Mouse (Mus musculus) CH12.LX (cell line): Measurements from ENCODE around the gene Olfr666. TPM values are rescaled to one million over a fixed set of nuclear protein-coding genes. Genes with fewer than 3 reads are reported as not detected.
"Not testable (repeated sequence)": the region's sequence is repeated elsewhere in the genome, so short reads cannot be mapped to it uniquely, and the experiment has no call there.

ENCODE experiments used
- DNase-seq: peaks from one replicate; pipeline ENCODE4 v3.0.0-alpha.2; 2013; ENCODE audit errors: extremely low read depth
- H3K27ac ChIP-seq: 2 replicates; pipeline ENCODE4 v1.5.1; 2012; ENCODE audit warnings: low read depth, mild to moderate bottlenecking, control low read depth, moderate library complexity; ENCODE audit not compliant: insufficient read depth
- H3K27me3 ChIP-seq: replicated peaks from 2 replicates; pipeline ENCODE3; 2012; ENCODE audit warnings: inconsistent platforms
- H3K36me3 ChIP-seq, 2 experiments: replicated peaks in 1 of 2; 2 replicates each; pipeline versions ENCODE3 to v1.6.1; 2012; ENCODE audit warnings: inconsistent platforms in 1 of 2, low read length in 1 of 2, mild to moderate bottlenecking in 1 of 2, mixed read lengths in 1 of 2, moderate library complexity in 1 of 2; ENCODE audit not compliant: control insufficient read depth in 1 of 2, insufficient read depth in 1 of 2
- H3K4me1 ChIP-seq, 2 experiments: 2 replicates each; pipeline ENCODE4 v1.6.1; 2012; ENCODE audit warnings: inconsistent platforms in 1 of 2, moderate library complexity in 1 of 2; ENCODE audit not compliant: insufficient read depth in 2 of 2, control insufficient read depth in 1 of 2
- H3K4me2 ChIP-seq: 2 replicates; pipeline ENCODE4 v1.6.1; 2012; ENCODE audit warnings: low read depth, mild to moderate bottlenecking, control low read depth; ENCODE audit not compliant: poor library complexity, insufficient read depth, severe bottlenecking
- H3K4me3 ChIP-seq, 3 experiments: fragments of 150-350 bp in 1 of 3; sonication (generic) in 1 of 3; replicated peaks in 1 of 3; 2 replicates each; pipeline versions ENCODE3 to v1.5.1; 2011 to 2012; ENCODE audit warnings: low read depth in 2 of 3, low read length in 2 of 3, mild to moderate bottlenecking in 2 of 3, moderate library complexity in 2 of 3, control low read depth in 1 of 3, improper control_type of control experiment in 1 of 3, inconsistent platforms in 1 of 3, mixed read lengths in 1 of 3; ENCODE audit not compliant: poor library complexity in 1 of 3
- H3K79me2 ChIP-seq: replicated peaks from 2 replicates; pipeline ENCODE4 v1.6.1; 2012; ENCODE audit warnings: mild to moderate bottlenecking, moderate library complexity; ENCODE audit not compliant: control insufficient read depth, poor library complexity, insufficient read depth, severe bottlenecking; ENCODE audit errors: extremely low read depth
- H3K9ac ChIP-seq: 2 replicates; pipeline ENCODE4 v1.6.1; 2012; ENCODE audit warnings: low read depth, mild to moderate bottlenecking, control low read depth, moderate library complexity; ENCODE audit not compliant: insufficient read depth
- H3K9me3 ChIP-seq: replicated peaks from 2 replicates; pipeline ENCODE3; 2012; ENCODE audit warnings: low read length, inconsistent platforms, mixed read lengths
- CHD1 ChIP-seq: IDR thresholded peaks from 2 replicates; pipeline ENCODE4 v1.6.1; 2012; ENCODE audit warnings: low read depth, low read length, improper control_type of control experiment, inconsistent platforms
- CTCF ChIP-seq, 2 experiments: IDR thresholded peaks in 1 of 2; conservative IDR thresholded peaks in 1 of 2; 2 replicates each; pipeline ENCODE4 v1.5.1; 2011 to 2012; ENCODE audit warnings: low read depth in 2 of 2, low read length in 2 of 2, improper control_type of control experiment in 1 of 2, inconsistent platforms in 1 of 2, mild to moderate bottlenecking in 1 of 2, moderate library complexity in 1 of 2
- GABPA ChIP-seq: IDR thresholded peaks from 2 replicates; pipeline ENCODE4 v1.6.1; 2012; ENCODE audit warnings: low read depth, low read length, improper control_type of control experiment, inconsistent platforms; ENCODE audit not compliant: insufficient replicate concordance
- JUND ChIP-seq: conservative IDR thresholded peaks from 2 replicates; pipeline ENCODE4 v1.6.1; 2011; ENCODE audit warnings: low read depth, low read length, improper control_type of control experiment
- MYC ChIP-seq: IDR thresholded peaks from 2 replicates; pipeline ENCODE4 v1.6.1; 2011; ENCODE audit warnings: low read depth, mild to moderate bottlenecking, improper control_type of control experiment, low read length
- NRF1 ChIP-seq: IDR thresholded peaks from 2 replicates; pipeline ENCODE4 v1.6.1; 2014; ENCODE audit warnings: low read depth, mild to moderate bottlenecking, inconsistent platforms, low read length, improper control_type of control experiment, moderate library complexity
- PAX5 ChIP-seq: IDR thresholded peaks from 2 replicates; pipeline ENCODE4 v1.6.1; 2012; ENCODE audit warnings: low read length, inconsistent platforms, mixed read lengths
- SIN3A ChIP-seq: IDR thresholded peaks from 2 replicates; pipeline ENCODE4 v1.6.1; 2012; ENCODE audit warnings: low read length, improper control_type of control experiment, inconsistent platforms
- TBP ChIP-seq: conservative IDR thresholded peaks from 2 replicates; pipeline ENCODE4 v1.6.1; 2011; ENCODE audit warnings: low read depth, low read length, improper control_type of control experiment
- USF1 ChIP-seq: IDR thresholded peaks from 2 replicates; pipeline ENCODE4 v1.6.1; 2014; ENCODE audit warnings: low read depth, mild to moderate bottlenecking, inconsistent platforms, low read length, improper control_type of control experiment
- dilution Hi-C: fragments of 300-500 bp; cut with MboI; formaldehyde crosslinking; loops from 2 replicates; pipeline ENCODE4 v1.14.3; 2020; ENCODE audit warnings: low sequenced_read_pairs; ENCODE audit not compliant: extremely low pct_unique_long_range_greater_than_20kb, extremely low pct_ligation_motif_present
- in situ Hi-C: fragments of 300-500 bp; cut with MboI; formaldehyde crosslinking; loops from 3 replicates; pipeline ENCODE4 v1.14.3; 2019; ENCODE audit warnings: low sequenced_read_pairs, low pct_ligation_motif_present, low pct_unique_long_range_greater_than_20kb, mixed read lengths
- polyA plus RNA-seq: library from polyadenylated mRNA; unstranded; fragments of >175 nt; gene quantifications from 2 replicates; pipeline ENCODE4 v1.2.1, GENCODE M21; 2012; ENCODE audit warnings: low read depth; ENCODE audit not compliant: insufficient read length
- total RNA-seq, 2 experiments: library from RNA; depleted of rRNA; stranded (reverse); fragments of 300-350 nt in 1 of 2; fragments of >200 nt in 1 of 2; gene quantifications; 2 replicates each; pipeline ENCODE4 v1.2.3; 2012 to 2014

The Olfr666 gene
- total and polyA plus RNA-seq, 3 experiments, result not detected

DNA sequence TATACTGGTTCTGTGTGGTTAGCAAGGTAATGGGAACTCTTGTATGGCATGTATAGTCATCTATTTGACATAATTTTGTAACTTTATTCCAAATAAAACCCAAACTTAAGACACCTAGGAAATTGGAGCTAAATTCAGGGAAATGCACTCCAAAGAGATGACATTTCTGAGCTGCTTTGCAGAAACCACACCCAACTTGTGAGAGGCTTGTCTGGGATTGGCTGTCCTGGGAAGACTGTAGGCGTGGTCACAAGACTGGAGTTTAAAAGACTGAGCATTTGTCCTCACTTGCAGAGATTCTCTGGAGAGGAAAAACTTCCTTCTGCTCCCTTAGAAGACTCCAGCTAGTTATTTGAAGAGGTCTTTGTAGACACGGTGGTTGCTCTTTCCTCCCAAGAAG is 39.0 kb downstream of the Olfr666 start, which contains the start of gene Usp17la:
Gene Usp17la, plus strand, starts transcription at position 301 of the 400 bp plus-strand sequence.
- H3K4me3 ChIP-seq, H3K9me3 ChIP-seq, H3K9ac ChIP-seq, DNase-seq, H3K79me2 ChIP-seq, in situ Hi-C loops, H3K36me3 ChIP-seq, dilution Hi-C loops, H3K4me2 ChIP-seq, H3K27ac ChIP-seq, H3K4me1 ChIP-seq, H3K27me3 ChIP-seq: not testable (repeated sequence)

- Histone ChIP-seq H3K4me1 (no peaks in the 10 kb centered on the region), H3K9me3 (no peaks in the 10 kb centered on the region), H3K4me3 (no peak overlapping the region), H3K27me3 (no peaks in the 10 kb centered on the region), H3K36me3 (no peaks in the 10 kb centered on the region), H3K9ac (no peak overlapping the region), H3K79me2 (no peaks in the 10 kb centered on the region), H3K27ac (no peak overlapping the region), H3K4me2 (no peak overlapping the region)
- peak; percentile 8 for DNase-seq
- dilution Hi-C loops (no loop called here), in situ Hi-C loops (no loop called here)
- no peak for TF ChIP-seq USF1
- TF ChIP-seq MYC, result no peak
- TF ChIP-seq CTCF (conservative IDR thresholded peaks at IDR 0.05 in 1 of 2, IDR thresholded peaks at IDR 0.05 in 1 of 2; ENCODE audit: low read depth in 2 of 2, low read length in 2 of 2), result no peak
- no peak for TF ChIP-seq NRF1
- no peak for TF ChIP-seq GABPA
- no peak for TF ChIP-seq PAX5
- TF ChIP-seq SIN3A, result no peak
- TF ChIP-seq CHD1, result no peak
- TF ChIP-seq JUND, result no peak
- TF ChIP-seq TBP, result no peak
Observed at GRCm38 (mm10) chr7:104855248-104855750, 40.5 kb downstream of the Olfr666 start.

DNA sequence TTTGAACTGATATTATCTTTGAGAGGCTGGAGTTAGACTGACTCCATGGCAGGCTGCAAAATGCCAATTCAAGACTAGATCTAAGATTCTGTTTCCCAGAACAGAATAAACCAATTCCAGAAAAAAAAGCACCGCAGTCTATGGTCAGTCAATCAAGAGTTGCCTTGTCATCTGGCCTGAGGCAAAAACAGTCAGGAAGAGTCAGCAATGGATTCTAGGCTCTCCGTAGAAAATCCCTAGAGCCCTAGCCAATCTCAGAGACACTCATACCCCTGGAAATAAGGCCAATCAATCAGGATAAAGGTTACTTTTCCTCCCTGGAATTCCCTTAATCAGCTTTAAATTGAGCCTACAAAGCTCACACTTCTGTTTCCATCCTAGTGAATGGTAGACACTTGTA is 44.2 kb downstream of the Olfr666 start:
- H3K27me3 ChIP-seq, H3K36me3 ChIP-seq, in situ Hi-C loops, H3K79me2 ChIP-seq, H3K27ac ChIP-seq, H3K9me3 ChIP-seq, DNase-seq, H3K4me1 ChIP-seq, H3K9ac ChIP-seq, H3K4me2 ChIP-seq, H3K4me3 ChIP-seq, dilution Hi-C loops: not testable (repeated sequence)
